Mouse (Mus musculus): ENCODE results near the gene Gm5622.

GRCm38 (mm10) chr14:51507416-51507815 lies 45.2 kb upstream of the Gm5622 start:
- TF ChIP-seq CHD2 (IDR thresholded peaks at IDR 0.05; ENCODE audit: low read depth, low read length) = no peak
- TF ChIP-seq ZNF384 (IDR thresholded peaks at IDR 0.05; ENCODE audit: low read depth, low read length) = no peak
- no peak for TF ChIP-seq HCFC1 (IDR thresholded peaks at IDR 0.05; ENCODE audit: borderline replicate concordance, insufficient read depth, low read length)

Measured in ES-E14 (cell line).